Mouse (Mus musculus) stomach, embryonic 15.5 days (tissue): ENCODE measurements around the gene Kat2a. TPM values are rescaled to one million over a fixed set of nuclear protein-coding genes. Genes with fewer than 3 reads are reported as not detected.

Experiments
- polyA plus RNA-seq: library from polyadenylated mRNA; unstranded; fragments of >200 nt; fragmentation: Nextera tagmentation; extraction: Ambion mirVana; gene quantifications from 2 replicates; pipeline ENCODE4 v1.2.1, GENCODE M21; 2015

The Kat2a gene
- polyA plus RNA-seq, 1 experiment from 2014 or later, result 47.3 TPM

Other genes with a start within 250 kb of the Kat2a start
- 7.4 and 8.1 TPM in 2 replicates for gene Klhl11, start 239.7 kb downstream of the Kat2a start, polyA plus RNA-seq
- gene Acly, start 184.5 kb downstream of the Kat2a start, polyA plus RNA-seq, result 153 and 180 TPM in 2 replicates
- gene Ttc25, start 166.9 kb downstream of the Kat2a start, polyA plus RNA-seq, result 0.24 and 0.37 TPM in 2 replicates
- 35.3 and 42.7 TPM in 2 replicates for gene Cnp, start 137.6 kb downstream of the Kat2a start, polyA plus RNA-seq
- gene Nkiras2, start 93.2 kb downstream of the Kat2a start, polyA plus RNA-seq, result 57.3 and 57.6 TPM in 2 replicates
- gene Dnajc7, start 92.3 kb downstream of the Kat2a start, polyA plus RNA-seq, result 213 and 214 TPM in 2 replicates
- 0.06 and 0.21 TPM in 2 replicates for gene Zfp385c, start 20.0 kb downstream of the Kat2a start, polyA plus RNA-seq
- gene Dhx58, start 8.2 kb downstream of the Kat2a start, polyA plus RNA-seq, result 2.8 and 4.0 TPM in 2 replicates
- not detected in 2 replicates for gene Hspb9, start 1.4 kb upstream of the Kat2a start, polyA plus RNA-seq
- 24.5 and 25.5 TPM in 2 replicates for gene Rab5c, start 25.8 kb upstream of the Kat2a start, polyA plus RNA-seq
- gene Kcnh4, start 47.5 kb upstream of the Kat2a start, polyA plus RNA-seq, result 0.24 and 0.27 TPM in 2 replicates
- not detected in 2 replicates for gene Hcrt, start 50.5 kb upstream of the Kat2a start, polyA plus RNA-seq
- 5.5 and 7.3 TPM in 2 replicates for gene Ghdc, start 58.5 kb upstream of the Kat2a start, polyA plus RNA-seq
- gene Stat5b, start 138.3 kb upstream of the Kat2a start, polyA plus RNA-seq, result 26.6 and 27.5 TPM in 2 replicates
- gene Stat5a, start 146.9 kb upstream of the Kat2a start, polyA plus RNA-seq, result 8.5 and 9.5 TPM in 2 replicates
- 44.5 and 46.5 TPM in 2 replicates for gene Stat3, start 227.1 kb upstream of the Kat2a start, polyA plus RNA-seq